Mouse (Mus musculus): ENCODE measurements at regions not wholly inside any gene's neighbourhood (a gene's known extent, or its start where the extent isn't known, plus 50 kb on each side); places are given as distances from the start of the nearest gene placed in this dataset.

GRCm38 (mm10) chr11:112593821-112594220 is 188.2 kb upstream of the Sox9 start:
- no peak for TF ChIP-seq POLR2A (IDR thresholded peaks at IDR 0.05; ENCODE audit: extremely low read depth, insufficient read depth, low read length)
- no peak for TF ChIP-seq CTCF (IDR thresholded peaks at IDR 0.05; ENCODE audit: low read depth, low read length)
